Mouse (Mus musculus) cerebellum, postnatal 25 days (tissue): ENCODE data around the gene Slc27a1.
A peak's percentile ranks its signal among the peaks of the same experiment; 100 is the strongest.

Experiments
- DNase-seq, 2 experiments: peaks; one replicate each; pipeline ENCODE4 v3.0.0; 2021; ENCODE audit warnings: mixed read lengths in 2 of 2

The Slc27a1 gene

GRCm38 (mm10) chr8:71558071-71558957 lies 10.4 kb upstream of the Slc27a1 start, which contains the start of gene Tmem221:
TSS of gene Tmem221 (minus strand) at chr8:71558871.
- DNase-seq = no peak

DNA sequence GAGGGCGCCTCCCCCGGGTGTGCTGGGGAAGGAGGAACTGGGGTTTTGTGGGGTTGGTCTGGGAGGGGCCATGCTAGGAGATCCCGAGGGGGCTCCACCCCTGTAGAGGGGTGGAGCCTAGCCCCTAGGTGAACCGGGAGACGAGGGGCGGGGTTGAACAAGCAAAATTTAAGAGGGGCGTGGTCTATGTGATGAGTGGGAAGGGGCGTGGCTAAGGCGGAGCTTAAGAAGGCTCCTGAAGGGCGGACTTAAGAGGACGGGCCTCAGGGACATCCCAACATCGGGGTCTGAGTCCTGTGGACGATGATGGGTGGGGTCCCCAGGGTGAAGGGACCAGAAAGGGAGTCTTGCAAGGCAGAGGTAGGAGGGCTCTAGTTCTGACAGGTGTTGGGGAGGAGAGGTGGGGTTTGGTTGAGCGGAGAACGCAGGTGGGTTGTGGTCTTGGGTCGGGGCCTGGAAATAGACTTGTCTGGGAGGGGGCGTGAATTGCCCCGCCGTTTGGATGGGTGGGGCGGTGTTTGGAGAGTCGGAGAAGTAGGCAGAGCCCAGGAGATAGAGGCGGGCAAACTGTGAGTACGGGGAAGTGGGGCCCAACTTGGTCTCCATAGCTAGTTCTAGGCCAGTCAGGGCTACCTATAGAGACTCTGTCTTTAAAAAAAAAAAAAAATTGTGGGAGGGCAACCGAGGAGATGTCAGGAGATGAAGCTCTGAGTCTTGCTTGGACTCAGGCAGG lies 9.6 kb upstream of the Slc27a1 start:
- peak in 1 of 2 experiments; percentile 41 for DNase-seq

DNA sequence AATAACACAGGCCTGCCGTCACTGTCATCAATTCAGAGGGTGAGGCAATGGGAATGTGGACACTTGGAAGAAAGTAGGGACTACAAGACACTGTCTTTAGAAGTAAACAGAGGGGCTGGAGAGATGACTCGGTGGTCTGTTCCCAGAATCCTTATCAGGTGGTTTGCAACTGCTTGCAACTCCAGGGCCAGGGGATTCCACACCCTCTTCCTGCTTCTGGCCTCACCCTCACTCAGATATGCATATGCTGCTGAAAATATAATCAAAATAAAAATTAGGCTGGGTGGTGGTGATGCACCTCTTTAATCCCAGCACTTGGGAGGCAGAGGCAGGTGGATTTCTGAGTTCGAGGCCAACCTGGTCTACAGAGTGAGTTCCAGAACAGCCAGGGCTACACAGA lies 8.6 kb upstream of the Slc27a1 start:
- no peak for DNase-seq

GRCm38 (mm10) chr8:71560765-71561164 lies 7.9 kb upstream of the Slc27a1 start:
- no peak for DNase-seq

DNA sequence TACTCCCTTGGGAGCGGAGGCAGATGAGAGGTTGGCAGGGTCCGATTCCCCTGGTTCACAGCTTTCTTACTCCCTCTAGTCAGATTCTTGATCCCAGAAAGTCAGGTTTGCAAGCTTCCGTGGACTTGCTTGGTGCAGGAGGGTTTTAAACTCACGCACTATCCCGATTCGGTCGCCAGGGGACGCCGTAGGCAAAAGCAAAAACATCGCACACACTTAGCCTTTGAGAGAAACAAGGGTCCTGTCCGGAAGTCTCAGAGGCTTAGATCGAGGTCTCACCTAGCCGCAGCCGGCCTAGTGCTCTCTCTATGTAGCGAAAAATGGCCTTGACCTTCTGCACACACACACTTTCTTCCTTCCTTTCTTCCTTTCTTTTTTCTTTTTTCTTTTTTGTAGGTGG lies 7.3 kb upstream of the Slc27a1 start:
- DNase-seq = peak; percentile 75 to 78

DNA sequence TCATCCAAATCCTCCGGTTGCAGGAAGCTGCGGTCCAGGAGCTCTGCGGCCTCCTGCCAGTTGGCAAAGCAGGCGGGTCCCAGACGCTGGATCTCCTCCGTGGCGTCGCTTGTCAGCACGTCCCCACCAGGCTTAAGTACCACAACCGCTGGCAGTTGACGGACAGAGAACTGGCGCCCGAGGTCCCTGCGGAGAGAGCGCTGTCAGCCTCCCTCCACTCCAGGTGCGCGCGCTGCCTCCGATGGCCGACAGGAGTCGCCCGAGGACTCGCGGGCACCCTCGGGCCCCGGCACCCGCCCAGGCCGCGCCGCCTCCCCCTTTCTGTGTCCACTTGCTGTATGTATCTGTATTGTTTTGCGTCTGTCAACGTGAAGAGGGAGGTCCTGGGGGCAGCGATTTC lies 5.9 kb upstream of the Slc27a1 start:
- peak; percentile 85 to 91 for DNase-seq

GRCm38 (mm10) chr8:71563992-71564391 lies 4.7 kb upstream of the Slc27a1 start:
- DNase-seq = peak in 1 of 2 experiments; percentile 39

DNA sequence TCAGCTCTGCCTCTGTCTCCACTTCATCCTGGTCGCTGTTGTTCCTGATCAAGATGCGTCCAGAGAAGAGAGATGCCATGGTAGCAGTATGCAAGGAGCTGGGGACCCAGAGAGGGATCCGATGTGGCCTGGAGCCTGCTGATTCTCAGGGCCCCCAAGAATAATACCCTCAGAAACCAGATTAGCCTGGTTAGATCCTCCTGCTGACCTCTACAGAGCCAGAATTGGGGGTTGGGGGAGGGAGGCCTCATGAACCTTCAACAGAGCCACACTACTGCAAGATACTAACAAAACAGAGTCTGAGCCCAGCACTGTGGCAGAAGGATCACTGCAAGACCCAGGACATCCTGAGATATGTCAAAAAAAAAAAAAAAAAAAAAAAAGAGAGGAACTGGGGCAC lies 2.2 kb upstream of the Slc27a1 start, which contains the start of gene Nxnl1:
Gene Nxnl1 (minus strand): TSS at position 101 of the 400 bp plus-strand sequence.
- DNase-seq = no peak

- DNase-seq = no peak
Observed at GRCm38 (mm10) chr8:71567587-71567986, 1.1 kb upstream of the Slc27a1 start.

DNA sequence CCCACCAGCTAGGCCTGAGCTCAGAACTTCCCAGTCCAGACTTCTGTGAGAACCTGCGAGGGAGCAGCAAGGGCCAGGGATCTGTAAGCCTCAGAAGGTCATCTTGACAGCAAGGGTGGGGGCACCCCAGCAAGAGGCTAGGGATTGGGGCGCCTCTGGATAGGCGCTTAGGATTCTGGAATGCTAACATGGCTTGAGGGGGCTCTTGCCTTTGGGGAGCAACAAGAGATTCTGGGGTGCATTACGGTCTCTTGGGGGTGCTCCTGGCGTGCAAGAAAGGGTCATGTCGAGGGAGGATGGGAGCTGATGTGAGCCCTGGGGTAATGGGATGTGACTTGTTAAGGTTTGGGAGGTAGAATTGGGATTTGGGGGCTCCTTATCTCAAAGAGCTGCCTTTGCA lies 259 bp downstream of the Slc27a1 start:
- no peak for DNase-seq

GRCm38 (mm10) chr8:71569366-71570290 lies 946 bp downstream of the Slc27a1 start:
- DNase-seq = peak; percentile 95 to 97

- peak in 1 of 2 experiments; percentile 98 for DNase-seq
Observed at GRCm38 (mm10) chr8:71570291-71570954, 1.7 kb downstream of the Slc27a1 start.

GRCm38 (mm10) chr8:71572077-71572476 lies 3.4 kb downstream of the Slc27a1 start:
- peak in 1 of 2 experiments; percentile 55 for DNase-seq

- DNase-seq = peak; percentile 66 to 77
Observed at GRCm38 (mm10) chr8:71572847-71573633, 4.4 kb downstream of the Slc27a1 start.

GRCm38 (mm10) chr8:71574426-71574825 lies 5.7 kb downstream of the Slc27a1 start:
- no peak for DNase-seq

GRCm38 (mm10) chr8:71575020-71575419 lies 6.3 kb downstream of the Slc27a1 start:
- DNase-seq = no peak

GRCm38 (mm10) chr8:71577856-71578387 lies 9.2 kb downstream of the Slc27a1 start:
- no peak for DNase-seq

DNA sequence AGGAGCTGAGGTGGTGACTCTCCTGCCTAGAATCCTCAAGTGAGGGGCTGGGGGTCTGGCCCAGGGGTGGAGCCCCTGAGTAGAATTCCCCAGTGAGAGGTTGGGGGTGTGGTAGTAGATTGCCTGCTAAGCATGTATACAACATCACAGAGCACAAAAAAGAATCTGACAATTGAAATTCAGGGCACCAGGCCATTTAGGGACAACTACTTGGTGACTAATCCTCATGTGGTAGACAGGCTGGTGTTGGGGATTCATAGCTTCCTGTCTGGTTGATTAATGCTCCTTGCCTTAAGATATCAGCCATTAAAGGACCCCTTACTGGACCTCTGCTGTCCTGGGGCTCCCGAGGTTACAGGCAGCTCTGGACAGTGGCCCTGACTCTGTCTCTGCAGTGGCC lies 10.3 kb downstream of the Slc27a1 start:
- no peak for DNase-seq

DNA sequence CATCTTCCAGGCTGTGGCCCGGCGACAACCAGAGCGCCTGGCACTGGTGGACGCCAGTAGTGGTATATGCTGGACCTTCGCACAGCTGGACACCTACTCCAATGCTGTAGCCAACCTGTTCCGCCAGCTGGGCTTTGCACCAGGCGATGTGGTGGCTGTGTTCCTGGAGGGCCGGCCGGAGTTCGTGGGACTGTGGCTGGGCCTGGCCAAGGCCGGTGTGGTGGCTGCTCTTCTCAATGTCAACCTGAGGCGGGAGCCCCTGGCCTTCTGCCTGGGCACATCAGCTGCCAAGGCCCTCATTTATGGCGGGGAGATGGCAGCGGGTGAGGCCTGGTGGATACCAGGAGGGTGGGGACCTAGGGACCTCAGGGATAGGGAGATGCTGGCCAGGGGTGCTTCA lies 10.8 kb downstream of the Slc27a1 start:
- peak in 1 of 2 experiments; percentile 55 for DNase-seq

DNA sequence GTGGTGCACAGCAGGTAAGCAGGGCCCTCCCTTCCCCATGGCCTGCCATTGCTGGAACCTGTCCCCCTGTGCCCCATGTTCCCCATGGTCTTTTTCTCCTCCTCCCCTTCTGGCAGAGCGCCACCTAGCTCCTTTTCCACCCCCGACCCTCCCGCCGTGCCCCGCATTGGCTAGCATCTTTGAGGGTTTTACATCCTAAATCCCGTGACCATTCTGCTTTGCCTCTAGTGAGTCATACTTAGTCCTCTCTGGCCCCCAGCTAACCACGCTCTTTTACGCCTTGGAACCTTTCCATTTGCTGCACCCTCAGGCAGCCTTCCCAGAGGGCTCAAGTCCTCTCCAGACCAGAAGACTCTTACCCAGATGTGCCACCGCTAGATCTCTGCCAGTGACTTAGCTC lies 11.5 kb downstream of the Slc27a1 start:
- no peak for DNase-seq

DNA sequence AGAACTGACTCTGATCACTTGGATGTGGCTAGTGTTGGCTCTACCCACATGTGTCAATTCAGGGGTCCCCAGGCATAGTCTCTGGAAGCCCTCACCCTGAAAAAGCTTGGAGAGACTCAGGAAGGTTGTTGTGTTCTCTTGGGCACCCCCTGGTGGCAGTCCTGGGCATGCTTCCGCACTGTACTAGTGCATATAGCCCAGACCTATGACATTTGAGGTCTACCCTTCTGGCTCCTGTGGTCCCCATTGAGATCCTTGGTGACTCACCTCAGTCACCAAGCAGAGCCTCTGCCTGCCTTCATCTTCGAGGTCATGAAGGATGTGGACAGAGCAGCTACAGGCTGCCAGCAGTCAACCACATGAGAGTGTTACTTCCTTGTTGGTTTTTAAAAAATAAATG lies 18.2 kb downstream of the Slc27a1 start:
- DNase-seq = peak; percentile 59 to 71
